Mouse (Mus musculus) liver, adult 2 months (tissue): ENCODE data around the gene Mrpl37. TPM values are rescaled to one million over a fixed set of nuclear protein-coding genes. Genes with fewer than 3 reads are reported as not detected.

ENCODE experiments used
- DNase-seq: peaks from one replicate; pipeline ENCODE4 v3.0.0-alpha.2; 2011; ENCODE audit warnings: low read depth, low spot score; ENCODE audit errors: extremely low read depth
- H3K27ac ChIP-seq: fragments of 200-500 bp; replicated peaks from 2 replicates; pipeline ENCODE4 v1.5.1; 2012; ENCODE audit warnings: low read depth, mild to moderate bottlenecking, control low read depth, inconsistent platforms, low read length; ENCODE audit not compliant: insufficient read depth
- H3K27me3 ChIP-seq: fragments of 200-500 bp; 2 replicates; pipeline ENCODE4 v1.6.1; 2012; ENCODE audit warnings: mild to moderate bottlenecking, moderate library complexity, low read length, inconsistent platforms; ENCODE audit not compliant: control insufficient read depth, insufficient read depth
- H3K36me3 ChIP-seq: fragments of 200-500 bp; 2 replicates; pipeline ENCODE4 v1.6.1; 2012; ENCODE audit warnings: low read length, inconsistent platforms; ENCODE audit not compliant: control insufficient read depth, insufficient read depth
- H3K4me1 ChIP-seq: fragments of 200-500 bp; 2 replicates; pipeline ENCODE4 v1.6.1; 2011; ENCODE audit warnings: low read length; ENCODE audit not compliant: control insufficient read depth, insufficient read depth
- H3K4me3 ChIP-seq: fragments of 200-500 bp; 2 replicates; pipeline ENCODE4 v1.5.1; 2011; ENCODE audit warnings: low read depth, mild to moderate bottlenecking, control low read depth, low read length, moderate library complexity; ENCODE audit not compliant: insufficient read depth
- H3K79me2 ChIP-seq: fragments of 200-500 bp; 2 replicates; pipeline ENCODE4 v1.6.1; 2012; ENCODE audit warnings: inconsistent platforms, mild to moderate bottlenecking, low read length, moderate library complexity; ENCODE audit not compliant: control insufficient read depth, insufficient read depth
- H3K9ac ChIP-seq: fragments of 200-500 bp; 2 replicates; pipeline ENCODE4 v1.6.1; 2012; ENCODE audit warnings: low read depth, mild to moderate bottlenecking, control low read depth, inconsistent platforms, low read length
- CTCF ChIP-seq: fragments of 200-500 bp; IDR thresholded peaks from 2 replicates; pipeline ENCODE4 v1.5.1; 2011; ENCODE audit warnings: low read depth, low read length, control low read depth
- POLR2A ChIP-seq: fragments of 200-500 bp; IDR thresholded peaks from 2 replicates; pipeline ENCODE4 v1.6.1; 2011; ENCODE audit warnings: low read length, control low read depth; ENCODE audit not compliant: insufficient read depth; ENCODE audit errors: extremely low read depth
- WGBS: fragments of 180-500 bp; shearing (Covaris S2); methylation state at CpG from one replicate; pipeline ENCODE4 v1.1.7; 2018; 5-methylcytosine and 5-hydroxymethylcytosine counted together
- polyA plus RNA-seq: library from polyadenylated mRNA; depleted of rRNA; stranded (reverse); fragments of >200 nt; gene quantifications from 2 replicates; pipeline ENCODE4 v1.2.3, GENCODE M21; 2012
- total RNA-seq: library from RNA; depleted of rRNA; stranded (reverse); fragments of >200 nt; gene quantifications from 2 replicates; pipeline ENCODE4 v1.2.3, GENCODE M21; 2014

Gene Mrpl37
- total and polyA plus RNA-seq, 2 experiments = 16.7 to 51.9 TPM

GRCm38 (mm10) chr4:107079716-107080115 lies 13.0 kb upstream of the Mrpl37 start:
- H3K27ac ChIP-seq = no peak overlapping the region
- H3K9ac ChIP-seq = no peak overlapping the region
- DNase-seq = no peak
- no peaks in the 10 kb centered on the region for H3K79me2 ChIP-seq
- no peaks in the 10 kb centered on the region for H3K27me3 ChIP-seq
- H3K36me3 ChIP-seq = no peaks in the 10 kb centered on the region
- H3K4me3 ChIP-seq = no peak overlapping the region
- no peak for TF ChIP-seq CTCF
- no peak for TF ChIP-seq POLR2A
- no peaks in the 10 kb centered on the region for H3K4me1 ChIP-seq

- no peak overlapping the region for H3K27ac ChIP-seq
- TF ChIP-seq POLR2A (no peak), CTCF (no peak)
- no peak for DNase-seq
- no peaks in the 10 kb centered on the region for H3K27me3 ChIP-seq
- H3K79me2 ChIP-seq = no peaks in the 10 kb centered on the region
- H3K4me1 ChIP-seq = no peaks in the 10 kb centered on the region
- 96% methylated on average over 4 of the region's 4 CpGs for WGBS
- no peaks in the 10 kb centered on the region for H3K36me3 ChIP-seq
- no peak overlapping the region for H3K4me3 ChIP-seq
- H3K9ac ChIP-seq = no peak overlapping the region
Observed at GRCm38 (mm10) chr4:107078894-107079293, 12.2 kb upstream of the Mrpl37 start.

- no peaks in the 10 kb centered on the region for H3K4me1 ChIP-seq
- no peak overlapping the region for H3K4me3 ChIP-seq
- no peak for TF ChIP-seq POLR2A
- TF ChIP-seq CTCF = no peak
- no peaks in the 10 kb centered on the region for H3K36me3 ChIP-seq
- 85% methylated on average over 5 of the region's 5 CpGs for WGBS
- H3K9ac ChIP-seq = no peak overlapping the region
- H3K27me3 ChIP-seq = no peaks in the 10 kb centered on the region
- no peak overlapping the region for H3K27ac ChIP-seq
- no peak for DNase-seq
- H3K79me2 ChIP-seq = no peaks in the 10 kb centered on the region
Observed at GRCm38 (mm10) chr4:107075456-107075855, 8.8 kb upstream of the Mrpl37 start.

- no peak for DNase-seq
- no peaks in the 10 kb centered on the region for H3K79me2 ChIP-seq
- no peaks in the 10 kb centered on the region for H3K36me3 ChIP-seq
- H3K27ac ChIP-seq = no peak overlapping the region
- no peaks in the 10 kb centered on the region; the same call in 1 of the 2 replicates for H3K4me1 ChIP-seq
- 96% methylated on average over 9 of the region's 9 CpGs for WGBS
- no peaks in the 10 kb centered on the region for H3K27me3 ChIP-seq
- H3K4me3 ChIP-seq = no peak overlapping the region
- H3K9ac ChIP-seq = no peak overlapping the region
- TF ChIP-seq POLR2A (no peak), CTCF (no peak)
Observed at GRCm38 (mm10) chr4:107072343-107072742, 5.7 kb upstream of the Mrpl37 start.

GRCm38 (mm10) chr4:107067151-107067840 lies 628 bp upstream of the Mrpl37 start:
- peaks cover 5% of the 10 kb centered on the region; the same call in 1 of the 2 replicates for H3K4me1 ChIP-seq
- H3K27me3 ChIP-seq = no peaks in the 10 kb centered on the region
- peak; percentile 38 for DNase-seq
- H3K9ac ChIP-seq = peak overlapping the region; percentile 70
- H3K79me2 ChIP-seq = peaks cover 5% of the 10 kb centered on the region; the same call in 1 of the 2 replicates
- TF ChIP-seq CTCF (0 out of 2 replicates have a peak, but pooled peaks have one; percentile 12), POLR2A (no peak)
- 3% methylated on average over 33 of the region's 33 CpGs for WGBS
- H3K27ac ChIP-seq = peak overlapping the region; percentile 71
- H3K36me3 ChIP-seq = peaks cover under 1% of the 10 kb centered on the region; the same call in 1 of the 2 replicates
- H3K4me3 ChIP-seq = peak overlapping the region; percentile 73
